Mouse (Mus musculus) limb, embryonic 10.5 days (tissue): ENCODE data around the gene Gm21988. TPM values are rescaled to one million over a fixed set of nuclear protein-coding genes. Genes with fewer than 3 reads are reported as not detected.
A peak's percentile ranks its signal among the peaks of the same experiment; 100 is the strongest.

Experiments used
- DNase-seq: peaks from one replicate; pipeline ENCODE4 v3.0.0-alpha.2; 2017; ENCODE audit warnings: low spot score
- H3K27ac ChIP-seq: fragments of 300-500 bp; sonication (generic); 2 replicates; pipeline ENCODE4 v1.5.1; 2016; ENCODE audit warnings: mild to moderate bottlenecking
- H3K27me3 ChIP-seq: fragments of 300-500 bp; sonication (generic); 2 replicates; pipeline ENCODE4 v1.6.1; 2016; ENCODE audit warnings: low read depth, mild to moderate bottlenecking; ENCODE audit not compliant: poor library complexity, severe bottlenecking
- H3K36me3 ChIP-seq: fragments of 300-500 bp; sonication (generic); 2 replicates; pipeline ENCODE4 v1.6.1; 2016; ENCODE audit warnings: mild to moderate bottlenecking, moderate library complexity
- H3K4me1 ChIP-seq: fragments of 300-500 bp; sonication (generic); 2 replicates; pipeline ENCODE4 v1.6.1; 2016
- H3K4me3 ChIP-seq: fragments of 300-500 bp; sonication (generic); 2 replicates; pipeline ENCODE4 v1.5.1; 2016; ENCODE audit warnings: mild to moderate bottlenecking, moderate library complexity
- H3K9me3 ChIP-seq: fragments of 300-500 bp; sonication (generic); replicated peaks from 2 replicates; pipeline ENCODE4 v1.6.1; 2016; ENCODE audit warnings: mild to moderate bottlenecking
- WGBS: fragments of 180-500 bp; shearing (Covaris S2); methylation state at CpG from one replicate; pipeline ENCODE4 v1.1.7; 2016; 5-methylcytosine and 5-hydroxymethylcytosine counted together
- polyA plus RNA-seq: library from polyadenylated mRNA; unstranded; fragments of >200 nt; fragmentation: Nextera tagmentation; extraction: Ambion mirVana; gene quantifications from 2 replicates; pipeline ENCODE4 v1.2.1, GENCODE M21; 2016

Gm21988 gene
- polyA plus RNA-seq, 1 experiment from 2014 or later = 9.7 TPM

DNA sequence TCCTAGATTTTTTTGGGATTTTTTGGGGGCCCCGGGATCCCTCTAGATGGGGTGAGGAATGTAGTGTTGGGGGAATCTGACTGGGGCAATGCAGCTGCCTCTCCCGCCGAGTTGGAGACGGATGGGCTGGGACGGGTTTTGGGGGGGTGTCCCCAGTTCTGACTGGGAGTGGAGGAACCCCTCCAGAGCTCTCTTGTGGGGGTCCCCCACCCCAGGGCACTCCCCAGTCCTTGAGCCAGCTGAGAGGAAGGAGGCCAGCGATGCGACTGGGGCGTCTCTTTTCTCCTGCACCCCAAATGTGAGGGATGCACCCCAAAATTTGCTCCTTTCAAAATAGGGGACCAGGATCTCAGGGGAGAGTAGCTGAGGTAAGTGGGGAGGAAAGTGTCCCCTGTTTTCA, 6.6 kb downstream of the Gm21988 start:
- 34% methylated on average over 8 of the region's 8 CpGs for WGBS
- Histone ChIP-seq H3K9me3 (no peaks in the 10 kb centered on the region), H3K4me1 (peaks cover 75% of the 10 kb centered on the region), H3K36me3 (peaks cover 22% of the 10 kb centered on the region), H3K4me3 (peak overlapping the region; percentile 48), H3K27me3 (peaks cover 28% of the 10 kb centered on the region), H3K27ac (peak overlapping the region; percentile 88)
- DNase-seq = no peak

DNA sequence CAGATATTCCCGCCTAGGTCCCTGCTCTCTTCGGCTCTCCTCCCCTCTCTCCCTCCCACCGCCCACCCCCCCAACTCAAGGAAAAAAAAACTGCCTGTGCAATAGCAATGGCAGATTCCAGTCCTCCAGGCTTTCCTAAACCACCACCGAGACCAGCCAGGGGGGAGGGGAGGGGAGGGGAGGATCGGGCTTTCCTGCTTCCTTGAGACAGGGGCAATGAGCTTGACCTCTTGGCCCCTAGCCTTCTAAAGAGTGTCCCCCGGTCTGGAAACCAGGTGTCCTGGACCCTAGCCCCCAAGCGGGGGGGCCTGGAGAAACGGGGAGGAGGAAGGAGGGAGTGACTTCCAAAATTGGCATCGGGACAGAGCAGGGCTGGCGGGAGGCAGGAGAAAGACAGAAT, 7.1 kb downstream of the Gm21988 start:
- Histone ChIP-seq H3K4me1 (peaks cover 76% of the 10 kb centered on the region), H3K27me3 (peaks cover 33% of the 10 kb centered on the region), H3K36me3 (peaks cover 22% of the 10 kb centered on the region), H3K4me3 (peak overlapping the region; percentile 48), H3K27ac (peak overlapping the region; percentile 88), H3K9me3 (no peaks in the 10 kb centered on the region)
- DNase-seq = peak; percentile 86
- WGBS = 5% methylated on average over 10 of the region's 10 CpGs

DNA sequence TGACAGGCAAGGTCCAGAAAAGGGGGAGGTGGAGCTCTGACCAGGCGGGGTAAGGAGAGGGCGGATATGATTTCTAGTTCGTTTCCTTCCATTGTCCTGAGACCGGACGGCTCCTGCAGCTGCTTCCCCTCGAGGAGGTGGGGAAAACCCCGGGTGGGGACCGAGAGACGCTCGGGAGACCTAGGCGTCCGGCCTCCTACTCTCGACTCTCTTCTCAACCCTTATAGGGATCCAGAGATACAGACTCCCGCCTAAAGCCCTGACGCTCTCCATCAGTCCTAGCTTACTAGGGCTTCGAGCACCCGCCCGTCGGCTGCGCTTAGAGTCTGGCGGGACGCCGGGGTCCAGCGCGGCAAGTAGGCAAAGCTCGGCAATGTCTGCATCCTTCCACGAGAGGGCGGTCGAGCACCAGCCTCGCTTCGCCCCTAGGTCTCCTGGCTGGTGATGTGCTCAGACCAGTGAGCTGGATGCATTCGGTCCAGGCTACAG, 9.3 kb downstream of the Gm21988 start:
- peaks cover 55% of the 10 kb centered on the region for H3K27me3 ChIP-seq
- H3K27ac ChIP-seq = peak overlapping the region; percentile 68
- WGBS = 2% methylated on average over 32 of the region's 32 CpGs
- no peaks in the 10 kb centered on the region for H3K9me3 ChIP-seq
- peaks cover 75% of the 10 kb centered on the region for H3K4me1 ChIP-seq
- H3K4me3 ChIP-seq = peak overlapping the region; percentile 46
- peaks cover 14% of the 10 kb centered on the region for H3K36me3 ChIP-seq
- DNase-seq = peak; percentile 91

DNA sequence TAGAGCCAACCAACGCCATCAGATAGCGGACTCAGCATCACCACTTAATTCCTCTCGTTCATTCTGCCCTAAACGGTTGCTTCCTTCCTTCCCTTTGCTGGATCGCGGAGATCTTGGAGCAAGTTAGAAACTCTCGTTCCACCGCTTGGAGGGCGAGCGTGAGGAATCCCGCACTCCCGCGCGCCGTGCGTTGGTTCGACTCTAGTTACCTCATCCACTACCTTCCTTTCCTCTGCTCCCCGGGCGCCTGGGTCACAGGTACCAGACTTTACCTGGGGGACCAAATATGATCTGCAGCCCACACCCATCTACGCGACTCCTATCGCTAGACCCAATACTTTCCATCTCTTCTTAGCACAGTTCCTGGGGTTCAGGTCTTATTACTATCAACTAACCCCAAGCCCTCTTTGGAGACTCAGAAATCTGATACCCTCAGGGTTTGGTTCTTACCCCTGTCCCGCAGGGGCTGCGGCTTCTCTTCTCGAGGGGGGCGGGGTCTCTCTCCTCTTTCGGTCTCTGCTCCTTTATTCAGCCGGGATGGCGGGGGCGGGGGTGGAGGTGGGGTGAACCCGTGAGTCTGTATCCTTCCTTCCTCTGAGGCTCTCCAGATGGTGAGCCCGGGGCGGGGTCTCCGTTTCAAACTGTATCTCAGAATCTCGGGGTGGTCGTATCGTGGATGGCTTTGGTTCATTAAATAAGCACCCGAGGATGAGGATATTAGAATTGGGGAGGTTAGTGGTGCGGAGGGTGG, 10.2 kb downstream of the Gm21988 start, which contains the start of gene Bcl6b:
Bcl6b (minus strand) TSS at position 539 of the 751 bp plus-strand sequence.
- WGBS = 2% methylated on average over 39 of the region's 39 CpGs
- Histone ChIP-seq H3K9me3 (no peaks in the 10 kb centered on the region), H3K27ac (peak within 1 kb of the TSS; percentile 68), H3K4me3 (peak within 1 kb of the TSS; percentile 46), H3K4me1 (peaks cover 72% of the 10 kb centered on the region), H3K27me3 (peaks cover 64% of the 10 kb centered on the region), H3K36me3 (peaks cover 6% of the 10 kb centered on the region)
- no peak for DNase-seq

DNA sequence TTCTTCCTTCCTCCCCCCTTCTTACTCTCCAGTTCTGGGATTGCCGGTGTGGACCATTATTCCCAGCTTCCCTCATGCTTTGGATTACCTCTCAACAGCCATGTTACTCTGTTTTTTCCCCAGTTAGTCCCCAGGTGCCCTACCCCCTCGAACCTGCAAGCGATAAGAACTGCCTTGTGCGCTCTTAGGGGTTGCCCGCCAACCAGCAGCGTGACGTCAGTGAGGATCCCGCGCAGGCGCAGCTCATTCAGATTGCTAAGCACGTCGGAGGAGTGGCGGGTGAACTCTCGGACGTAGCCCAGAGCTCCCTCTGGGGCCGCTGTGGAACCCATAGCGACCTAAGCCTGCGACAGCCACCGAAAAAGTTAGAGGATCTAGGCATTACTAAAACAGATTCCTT, 10.8 kb downstream of the Gm21988 start:
- no peaks in the 10 kb centered on the region for H3K9me3 ChIP-seq
- peak overlapping the region; percentile 58 for H3K27ac ChIP-seq
- DNase-seq = peak; percentile 83
- H3K4me3 ChIP-seq = peak overlapping the region; percentile 46
- peaks cover 70% of the 10 kb centered on the region for H3K27me3 ChIP-seq
- H3K4me1 ChIP-seq = peaks cover 66% of the 10 kb centered on the region
- H3K36me3 ChIP-seq = no peaks in the 10 kb centered on the region
- WGBS = under 1% methylated on average over 19 of the region's 19 CpGs

DNA sequence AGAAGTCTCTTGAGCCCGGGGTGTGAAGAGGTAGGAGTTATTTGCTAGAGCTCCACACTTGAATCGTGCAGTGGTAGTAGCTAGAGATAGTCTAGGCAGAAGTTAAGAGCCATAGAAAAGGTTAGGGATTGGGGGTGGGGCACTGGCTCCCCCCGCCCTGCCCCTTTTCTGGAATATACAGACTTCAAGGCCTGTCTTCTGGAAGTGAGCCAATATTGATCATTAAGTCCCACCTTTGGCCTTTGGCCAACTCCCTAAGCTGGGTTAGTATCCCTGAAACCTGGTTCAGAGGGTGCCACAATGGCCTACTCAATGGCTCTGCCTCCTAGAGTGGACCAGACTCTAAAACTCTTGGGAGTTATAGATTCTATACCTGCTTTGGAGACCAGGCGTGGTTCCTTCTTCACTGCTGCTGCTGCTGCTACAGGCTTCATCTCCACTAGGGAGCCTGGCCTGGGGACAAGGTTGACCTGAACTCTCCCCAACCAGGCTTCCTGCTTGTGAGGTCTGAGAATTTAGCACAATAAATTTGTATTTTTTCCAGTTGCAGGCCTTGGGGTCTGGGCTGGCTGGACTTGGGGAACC, 11.9 kb downstream of the Gm21988 start:
- no peaks in the 10 kb centered on the region for H3K9me3 ChIP-seq
- H3K27ac ChIP-seq = peak overlapping the region; percentile 16; the same call in 1 of the 2 replicates
- H3K4me1 ChIP-seq = peaks cover 55% of the 10 kb centered on the region
- H3K36me3 ChIP-seq = no peaks in the 10 kb centered on the region
- H3K27me3 ChIP-seq = peaks cover 75% of the 10 kb centered on the region
- 89% methylated on average over 4 of the region's 4 CpGs for WGBS
- DNase-seq = no peak
- peak overlapping the region; percentile 46 for H3K4me3 ChIP-seq

DNA sequence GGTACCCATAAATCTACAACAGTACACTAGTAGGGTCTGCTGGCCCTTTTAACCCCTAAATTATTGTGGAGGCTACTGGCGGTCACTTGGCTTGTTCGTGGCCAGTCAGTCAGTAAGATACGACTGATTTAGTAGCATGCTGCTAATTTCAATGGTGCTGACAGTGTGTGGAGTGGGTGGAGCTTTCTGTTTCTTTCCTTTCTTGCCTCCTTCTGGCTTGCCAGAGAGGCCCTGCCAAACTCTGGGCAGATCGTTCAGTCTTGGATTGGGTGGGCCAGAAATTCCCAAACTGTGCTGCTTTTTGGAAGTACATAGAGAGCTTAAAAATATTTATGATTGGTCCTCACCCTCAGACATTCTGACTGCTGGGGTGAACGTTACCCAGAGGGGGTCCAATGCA, 12.5 kb downstream of the Gm21988 start:
- Histone ChIP-seq H3K27me3 (peaks cover 81% of the 10 kb centered on the region), H3K4me1 (peaks cover 53% of the 10 kb centered on the region), H3K4me3 (peak overlapping the region; percentile 46), H3K27ac (peak overlapping the region; percentile 28; the same call in 1 of the 2 replicates), H3K9me3 (no peaks in the 10 kb centered on the region), H3K36me3 (no peaks in the 10 kb centered on the region)
- no peak for DNase-seq
- 28% methylated on average over 5 of the region's 5 CpGs for WGBS

DNA sequence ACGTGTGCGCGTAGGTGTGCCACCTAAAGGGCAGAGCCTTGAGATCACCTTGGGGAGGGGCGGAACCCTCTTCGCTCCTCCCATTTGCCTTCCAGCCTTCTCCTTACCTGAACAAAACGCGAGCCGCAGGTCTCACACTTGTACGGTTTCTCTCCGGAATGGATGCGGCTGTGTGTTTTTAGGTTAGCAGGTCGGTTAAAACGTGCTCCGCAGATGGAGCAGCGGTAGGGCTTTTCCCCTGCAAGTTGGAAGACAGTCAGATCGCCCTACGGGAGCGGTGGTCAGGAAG, 13.1 kb downstream of the Gm21988 start:
- 5% methylated on average over 18 of the region's 18 CpGs for WGBS
- Histone ChIP-seq H3K36me3 (no peaks in the 10 kb centered on the region), H3K4me1 (peaks cover 54% of the 10 kb centered on the region), H3K9me3 (no peaks in the 10 kb centered on the region), H3K4me3 (peak overlapping the region; percentile 46), H3K27ac (peak overlapping the region; percentile 28; the same call in 1 of the 2 replicates), H3K27me3 (peaks cover 83% of the 10 kb centered on the region)
- DNase-seq = peak; percentile 49

DNA sequence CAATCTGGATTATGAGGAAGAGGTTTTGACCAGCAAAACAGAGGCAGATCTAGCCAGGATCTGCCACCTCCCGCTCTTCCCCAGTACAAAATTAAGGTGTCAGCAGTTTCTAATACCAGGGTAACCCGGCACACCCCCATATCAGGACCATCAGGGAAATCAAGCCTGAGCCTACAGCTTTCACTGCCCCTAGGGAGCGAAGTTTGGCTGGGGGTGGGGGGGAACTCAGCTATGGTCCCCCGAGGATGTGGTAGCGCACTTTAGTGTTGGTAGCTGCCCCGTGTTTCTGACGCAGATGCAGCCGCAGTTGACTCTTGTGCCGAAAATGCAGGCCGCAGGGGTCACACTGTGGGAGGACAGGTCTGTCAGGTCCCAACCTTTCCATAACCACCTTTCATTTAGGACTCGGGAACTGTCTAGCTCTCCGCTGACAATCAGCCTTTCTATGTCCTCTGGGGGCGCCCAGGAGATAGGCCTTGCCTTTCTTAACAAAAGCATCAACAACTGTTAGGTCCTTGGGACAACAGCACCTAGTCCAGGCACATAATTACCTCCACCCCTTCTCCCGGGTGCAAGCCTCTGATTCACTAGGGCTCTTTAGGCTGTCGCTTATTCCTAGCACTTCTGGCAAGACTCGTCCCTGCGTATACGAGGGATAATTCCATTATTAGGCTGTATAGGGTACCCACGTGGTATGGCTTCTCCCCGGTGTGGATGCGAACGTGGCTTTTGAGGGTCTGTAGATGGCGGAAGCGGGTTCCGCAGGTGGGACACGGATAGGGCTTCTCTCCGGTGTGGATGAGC, 13.6 kb downstream of the Gm21988 start:
- H3K27me3 ChIP-seq = peaks cover 83% of the 10 kb centered on the region
- H3K9me3 ChIP-seq = no peaks in the 10 kb centered on the region
- H3K4me3 ChIP-seq = peak overlapping the region; percentile 46
- H3K36me3 ChIP-seq = no peaks in the 10 kb centered on the region
- DNase-seq = peak; percentile 46
- H3K4me1 ChIP-seq = peaks cover 59% of the 10 kb centered on the region
- 14% methylated on average over 27 of the region's 27 CpGs for WGBS
- peak overlapping the region; percentile 28; the same call in 1 of the 2 replicates for H3K27ac ChIP-seq

DNA sequence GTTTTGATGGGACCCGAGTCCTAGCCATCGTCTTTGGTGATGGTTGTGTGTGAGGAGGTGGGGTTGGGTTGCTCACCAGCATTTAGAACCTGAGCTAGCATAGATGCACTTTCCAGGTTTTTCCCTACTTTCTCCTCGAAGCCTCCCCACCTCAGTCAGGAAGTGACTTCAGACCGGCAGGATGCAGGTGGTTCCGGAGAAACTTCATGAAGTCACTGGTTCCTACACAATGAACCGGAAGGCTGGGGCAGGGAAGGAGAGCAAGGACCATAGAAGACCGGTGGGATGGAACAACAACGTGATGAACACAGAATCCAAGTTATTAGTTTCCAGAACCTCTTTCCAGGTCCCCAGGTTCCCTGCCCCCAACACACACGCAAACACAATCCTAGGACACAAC, 15.9 kb downstream of the Gm21988 start:
- Histone ChIP-seq H3K4me1 (peaks cover 58% of the 10 kb centered on the region), H3K4me3 (no peak overlapping the region), H3K9me3 (no peaks in the 10 kb centered on the region), H3K27me3 (peaks cover 69% of the 10 kb centered on the region), H3K36me3 (peaks cover under 1% of the 10 kb centered on the region; the same call in 1 of the 2 replicates), H3K27ac (no peak overlapping the region)
- DNase-seq = no peak
- WGBS = 86% methylated on average over 9 of the region's 9 CpGs

DNA sequence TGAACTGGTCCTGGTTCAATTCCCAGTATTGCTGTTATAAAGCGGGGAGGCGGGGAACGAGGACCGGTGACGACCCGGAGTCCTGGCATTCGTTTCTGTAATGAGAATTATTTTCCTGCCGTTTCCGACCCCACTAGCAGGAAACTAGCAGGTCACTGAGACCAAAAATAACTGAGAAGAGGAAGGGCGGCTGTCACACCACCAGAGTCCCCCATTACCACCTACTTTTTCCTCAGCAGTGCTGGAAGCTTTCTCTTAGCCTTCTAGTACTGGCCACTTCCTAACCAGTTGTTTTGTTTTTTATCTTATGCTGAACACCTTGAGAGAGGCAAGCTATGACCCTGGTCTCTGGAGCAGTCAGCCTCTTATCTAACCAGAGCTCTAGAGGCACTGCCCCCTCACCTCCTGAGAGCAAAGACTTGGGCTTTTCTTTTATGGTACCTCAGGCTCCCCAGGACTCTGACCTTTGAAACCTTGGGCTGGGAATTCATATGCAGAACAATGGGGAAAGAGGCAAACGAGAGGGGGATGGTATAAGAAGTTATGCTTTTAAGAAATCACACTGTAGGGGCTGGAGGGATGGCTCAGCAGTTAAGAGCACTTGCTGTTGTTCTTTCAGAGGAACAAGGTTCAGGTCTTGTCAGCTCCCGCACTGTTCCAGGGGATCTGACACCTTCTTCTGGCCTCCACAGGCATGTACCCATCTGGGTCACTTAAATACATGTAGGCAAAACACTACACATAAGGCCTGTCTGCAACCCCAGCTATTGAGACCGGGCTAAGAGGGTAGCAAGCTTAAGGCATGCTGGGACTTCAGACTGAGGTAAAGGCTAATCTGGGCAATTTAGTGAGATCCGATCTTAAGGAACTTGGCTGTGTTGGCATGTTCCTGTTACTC, 17.8 kb downstream of the Gm21988 start:
- 12% methylated on average over 14 of the region's 14 CpGs for WGBS
- Histone ChIP-seq H3K27me3 (peaks cover 69% of the 10 kb centered on the region), H3K9me3 (no peaks in the 10 kb centered on the region), H3K27ac (peak overlapping the region; percentile 88), H3K4me1 (peaks cover 50% of the 10 kb centered on the region), H3K36me3 (peaks cover 18% of the 10 kb centered on the region), H3K4me3 (peak overlapping the region; percentile 62)
- DNase-seq = no peak
